Mouse (Mus musculus) testis, postnatal 14 days (tissue): ENCODE results near the gene Aurkaip1.

Experiments
- DNase-seq: peaks from one replicate; pipeline ENCODE4 v3.0.0; 2021; ENCODE audit warnings: low spot score

The Aurkaip1 gene

GRCm38 (mm10) chr4:155851951-155852411 lies 20.9 kb downstream of the Aurkaip1 start:
- no peak for DNase-seq

DNA sequence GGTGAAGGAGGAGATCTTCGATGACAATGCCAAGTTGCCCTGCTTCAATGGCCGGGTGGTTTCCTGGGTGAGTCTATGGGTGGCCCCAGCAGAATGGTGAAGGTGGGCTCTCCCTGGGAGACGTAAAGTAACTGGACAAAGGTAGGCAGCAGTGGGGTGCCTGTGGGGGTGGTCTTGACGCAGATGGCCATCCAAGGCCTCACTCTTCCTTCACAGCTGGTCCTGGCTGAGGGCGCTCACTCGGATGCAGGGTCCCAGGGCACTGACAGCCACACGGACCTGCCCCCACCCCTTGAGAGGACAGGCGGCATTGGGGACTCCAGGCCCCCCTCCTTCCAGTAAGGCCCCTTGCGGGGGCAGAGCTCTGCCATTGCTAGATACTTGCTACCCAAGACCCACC lies 22.3 kb downstream of the Aurkaip1 start:
- no peak for DNase-seq

- DNase-seq, result no peak
Observed at GRCm38 (mm10) chr4:155854991-155855390, 23.9 kb downstream of the Aurkaip1 start.

- DNase-seq, result no peak
Observed at GRCm38 (mm10) chr4:155856071-155856470, 25.0 kb downstream of the Aurkaip1 start.

GRCm38 (mm10) chr4:155856881-155857280 lies 25.8 kb downstream of the Aurkaip1 start:
- no peak for DNase-seq

- DNase-seq, result peak; percentile 71
Observed at GRCm38 (mm10) chr4:155859318-155859717, 28.2 kb downstream of the Aurkaip1 start.

DNA sequence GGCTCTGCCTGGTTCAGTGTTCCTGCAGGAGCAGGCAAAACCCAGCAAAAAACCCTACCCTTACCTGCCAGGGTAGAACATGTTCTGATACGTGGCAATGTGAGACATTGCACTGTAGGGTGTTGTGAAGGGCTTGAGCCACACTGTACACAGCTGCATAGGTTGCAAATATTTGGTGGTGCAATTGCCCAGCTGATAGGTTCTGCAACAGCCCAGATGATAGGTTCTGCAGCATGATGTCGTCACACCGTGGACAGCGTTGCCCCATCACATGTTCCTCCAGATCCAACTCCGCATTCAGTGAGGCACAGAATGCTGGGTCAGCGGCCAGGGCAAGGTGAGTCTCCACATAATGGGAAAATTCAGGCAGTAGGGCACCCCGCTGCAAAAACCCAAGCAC lies 30.7 kb downstream of the Aurkaip1 start:
- no peak for DNase-seq

- no peak for DNase-seq
Observed at GRCm38 (mm10) chr4:155863001-155863400, 31.9 kb downstream of the Aurkaip1 start, which contains the start of gene Tas1r3. Gene Tas1r3, minus strand, starts transcription at chr4:155863362.

DNA sequence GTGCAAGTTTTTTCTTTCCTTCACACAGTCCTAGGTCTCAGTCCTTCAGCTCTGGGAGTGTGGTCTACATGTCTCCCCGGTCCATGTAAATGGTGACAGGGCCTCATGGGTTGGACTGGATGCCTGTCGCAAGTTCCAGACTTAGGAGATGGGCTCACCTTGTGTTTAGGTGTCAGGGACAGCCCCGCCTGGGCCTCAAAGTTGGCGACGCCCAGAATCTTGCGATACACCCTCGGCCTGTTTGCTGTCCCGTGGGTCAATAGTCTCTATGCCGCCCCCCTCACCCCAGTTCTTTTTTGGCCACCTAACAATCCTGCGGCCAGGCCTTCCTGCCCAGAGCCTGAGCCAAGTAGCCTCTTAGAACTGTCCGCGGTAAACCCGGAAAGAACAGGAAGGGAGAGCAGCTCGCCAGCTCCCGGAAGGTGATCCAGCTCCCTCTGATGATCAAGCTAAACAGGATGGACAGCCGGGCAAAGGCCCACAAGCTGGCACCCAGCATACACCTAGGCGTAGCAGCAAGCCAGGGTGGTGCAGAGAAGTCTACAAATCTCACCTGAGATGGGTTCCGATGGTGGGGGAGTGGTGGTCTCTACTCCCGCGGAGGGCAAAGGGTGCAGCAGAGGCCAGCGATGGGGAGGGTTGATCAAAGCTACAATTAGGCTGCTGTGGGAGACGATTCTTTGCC lies 37.7 kb downstream of the Aurkaip1 start:
- DNase-seq, result no peak

DNA sequence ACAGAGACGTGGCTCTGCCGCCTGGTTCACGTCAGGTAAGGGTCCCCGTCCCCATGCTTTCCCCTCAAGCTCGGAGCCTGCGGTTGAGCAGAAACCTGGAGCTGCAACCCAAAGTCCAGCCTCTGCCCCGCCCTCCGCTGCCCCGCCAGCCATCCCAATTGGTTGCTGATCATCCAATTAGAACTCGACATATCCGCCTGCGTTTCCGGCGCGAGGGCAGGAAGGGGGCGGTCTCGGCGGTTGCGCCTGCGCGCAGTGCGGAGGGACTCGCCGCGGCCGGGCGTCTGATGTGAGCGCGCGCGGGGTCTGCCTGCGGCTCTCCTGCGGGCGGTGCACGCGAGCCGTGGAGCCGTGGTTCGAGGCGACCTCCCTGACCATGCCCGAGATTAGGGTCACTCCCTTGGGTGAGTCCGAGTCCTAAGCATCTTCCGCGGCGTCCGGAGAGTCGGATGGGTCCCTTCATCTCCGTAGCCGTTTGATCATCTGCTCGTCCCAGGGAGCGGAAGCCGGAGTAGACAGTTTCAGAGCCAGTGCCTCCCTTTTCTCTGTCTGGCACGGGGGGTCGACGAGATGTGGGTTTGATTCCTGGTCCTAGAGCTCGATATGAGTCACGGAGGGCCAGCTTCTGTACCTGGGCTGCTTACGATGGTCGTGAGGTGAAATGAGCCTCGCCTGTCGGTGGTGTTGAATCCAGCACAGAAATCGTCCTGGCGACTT lies 38.4 kb downstream of the Aurkaip1 start, which contains the start of the genes Cptp and Ints11:
Gene Cptp (minus strand): TSS at position 124 of the 717 bp plus-strand sequence.
Gene Ints11 (plus strand): TSS at position 230 of the 717 bp plus-strand sequence.
- peak; percentile 96 for DNase-seq

DNA sequence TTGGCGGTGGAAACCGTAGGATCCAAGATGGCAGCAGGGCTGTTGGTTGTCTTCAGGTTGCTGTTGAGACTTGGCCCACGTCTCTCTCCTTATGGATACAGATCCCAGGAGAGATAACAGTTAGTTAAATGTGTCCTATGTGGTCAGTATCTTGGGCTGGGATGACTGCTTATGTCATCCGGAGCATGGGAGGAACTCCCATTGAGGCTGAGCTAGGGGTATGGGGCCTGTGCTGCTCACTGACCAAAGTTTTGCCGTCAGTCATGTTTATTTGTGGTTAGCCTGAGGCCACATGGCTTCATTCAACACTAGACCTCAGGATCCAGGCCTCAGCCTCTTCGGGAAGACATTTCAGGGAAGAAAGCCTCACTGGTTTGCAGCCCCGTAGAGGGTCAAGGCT lies 40.3 kb downstream of the Aurkaip1 start:
- DNase-seq, result no peak
